Mouse (Mus musculus): ENCODE measurements around the gene Ppfibp1. TPM values are rescaled to one million over a fixed set of nuclear protein-coding genes. Genes with fewer than 3 reads are reported as not detected.

Ppfibp1 gene
- total and polyA plus RNA-seq, 3 experiments, result 1.1 to 8.6 (median 3.3) TPM

DNA sequence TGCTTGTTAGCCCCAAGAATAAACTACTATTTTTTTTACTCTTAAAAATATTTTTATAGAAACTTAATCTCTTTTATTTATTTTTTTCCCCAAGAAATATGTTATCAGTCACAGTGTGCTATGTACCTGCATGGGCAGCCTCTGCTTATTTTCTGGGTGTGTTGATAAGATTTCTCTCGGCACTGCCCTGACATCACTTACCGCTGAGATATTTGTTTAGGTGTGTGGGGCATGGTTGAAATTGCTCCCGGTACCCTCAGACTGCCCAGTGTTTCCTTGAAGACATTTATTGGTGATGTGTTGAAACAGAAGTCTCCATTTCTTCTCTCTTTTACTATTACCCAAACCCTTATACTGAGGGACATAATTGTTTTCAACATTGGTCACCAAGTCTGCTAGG, 136.5 kb downstream of the Ppfibp1 start:
- ATAC-seq (ENCODE audit: extremely low read depth, insufficient number of reproducible peaks, low FRiP score, poor library complexity, severe bottlenecking), result no peak
- TF ChIP-seq GATA2 (IDR thresholded peaks at IDR 0.05; ENCODE audit: borderline replicate concordance, low read depth, low read length) (no peak), TAL1 (conservative IDR thresholded peaks at IDR 0.05; ENCODE audit: low read depth, low read length) (no peak), POLR2AphosphoS5 (IDR thresholded peaks at IDR 0.05; ENCODE audit: insufficient replicate concordance, low read depth, low read length) (no peak), GATA1 (IDR thresholded peaks at IDR 0.05; ENCODE audit: borderline replicate concordance, low read length) (no peak), CTCF (IDR thresholded peaks at IDR 0.05; ENCODE audit: low read depth, low read length) (no peak)
- no peak for DNase-seq (ENCODE audit: low spot score)
- H3K4me3 ChIP-seq (ENCODE audit: low read depth, low read length), result no peak overlapping the region
- H3K9me3 ChIP-seq (replicated peaks), result no peaks in the 10 kb centered on the region
- H3K36me3 ChIP-seq (replicated peaks), result no peaks in the 10 kb centered on the region
- no peaks in the 10 kb centered on the region for H3K4me1 ChIP-seq (ENCODE audit: insufficient read depth, low read depth, low read length)
- no peaks in the 10 kb centered on the region for H3K27me3 ChIP-seq (ENCODE audit: insufficient read depth, low read length)

DNA sequence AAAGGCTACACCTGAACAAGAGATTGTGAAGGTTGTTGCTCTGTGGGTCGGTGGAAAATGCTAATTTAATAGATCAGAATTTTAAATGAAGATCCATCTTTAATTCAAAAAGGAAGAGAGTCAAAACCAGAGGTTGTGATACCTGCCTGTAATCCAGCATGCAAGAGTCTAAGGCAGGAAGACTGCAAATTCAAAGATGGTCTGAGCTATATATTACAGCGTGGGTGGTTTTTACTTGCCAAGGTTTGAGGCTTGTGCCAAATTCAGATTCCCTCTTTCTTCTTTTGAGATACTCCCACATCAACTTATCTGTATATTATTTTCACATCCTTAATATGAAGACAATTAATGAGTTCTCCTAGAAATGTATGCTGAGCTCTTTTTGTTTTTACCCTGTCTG, 140.1 kb downstream of the Ppfibp1 start:
- DNase-seq (ENCODE audit: low spot score), result no peak

GRCm38 (mm10) chr6:147029591-147029990, 141.3 kb downstream of the Ppfibp1 start:
- no peak for DNase-seq (ENCODE audit: low spot score)
- H3K27me3 ChIP-seq (ENCODE audit: insufficient read depth, low read length), result peaks cover 13% of the 10 kb centered on the region
- H3K4me3 ChIP-seq (ENCODE audit: low read depth, low read length), result no peak overlapping the region
- no peaks in the 10 kb centered on the region for H3K36me3 ChIP-seq (replicated peaks)
- no peaks in the 10 kb centered on the region for H3K4me1 ChIP-seq (ENCODE audit: insufficient read depth, low read depth, low read length)
- no peak for ATAC-seq (ENCODE audit: extremely low read depth, insufficient number of reproducible peaks, low FRiP score, poor library complexity, severe bottlenecking)
- TF ChIP-seq TAL1 (conservative IDR thresholded peaks at IDR 0.05; ENCODE audit: low read depth, low read length), result no peak
- TF ChIP-seq GATA2 (IDR thresholded peaks at IDR 0.05; ENCODE audit: borderline replicate concordance, low read depth, low read length), result no peak
- TF ChIP-seq POLR2AphosphoS5 (IDR thresholded peaks at IDR 0.05; ENCODE audit: insufficient replicate concordance, low read depth, low read length), result no peak
- TF ChIP-seq CTCF (IDR thresholded peaks at IDR 0.05; ENCODE audit: low read depth, low read length), result no peak
- no peak for TF ChIP-seq GATA1 (IDR thresholded peaks at IDR 0.05; ENCODE audit: borderline replicate concordance, low read length)
- H3K9me3 ChIP-seq (replicated peaks), result no peaks in the 10 kb centered on the region

More for the DNA sequence above, 140.1 kb downstream of the Ppfibp1 start:
- no peak overlapping the region for H3K4me3 ChIP-seq (ENCODE audit: low read depth, low read length)
- H3K4me1 ChIP-seq (ENCODE audit: insufficient read depth, low read depth, low read length), result no peaks in the 10 kb centered on the region
- no peaks in the 10 kb centered on the region for H3K9me3 ChIP-seq (replicated peaks)
- TF ChIP-seq POLR2AphosphoS5 (IDR thresholded peaks at IDR 0.05; ENCODE audit: insufficient replicate concordance, low read depth, low read length) (no peak), CTCF (IDR thresholded peaks at IDR 0.05; ENCODE audit: low read depth, low read length) (no peak), TAL1 (conservative IDR thresholded peaks at IDR 0.05; ENCODE audit: low read depth, low read length) (no peak), GATA2 (IDR thresholded peaks at IDR 0.05; ENCODE audit: borderline replicate concordance, low read depth, low read length) (no peak), GATA1 (IDR thresholded peaks at IDR 0.05; ENCODE audit: borderline replicate concordance, low read length) (no peak)
- no peak for ATAC-seq (ENCODE audit: extremely low read depth, insufficient number of reproducible peaks, low FRiP score, poor library complexity, severe bottlenecking)
- H3K36me3 ChIP-seq (replicated peaks), result no peaks in the 10 kb centered on the region
- H3K27me3 ChIP-seq (ENCODE audit: insufficient read depth, low read length), result peaks cover 9% of the 10 kb centered on the region

GRCm38 (mm10) chr6:147030096-147030885, 142.0 kb downstream of the Ppfibp1 start:
- no peaks in the 10 kb centered on the region for H3K36me3 ChIP-seq (replicated peaks)
- H3K9me3 ChIP-seq (replicated peaks), result no peaks in the 10 kb centered on the region
- no peaks in the 10 kb centered on the region for H3K4me1 ChIP-seq (ENCODE audit: insufficient read depth, low read depth, low read length)
- DNase-seq (ENCODE audit: low spot score) (no peak), ATAC-seq (ENCODE audit: extremely low read depth, insufficient number of reproducible peaks, low FRiP score, poor library complexity, severe bottlenecking) (no peak)
- TF ChIP-seq GATA1 (IDR thresholded peaks at IDR 0.05; ENCODE audit: borderline replicate concordance, low read length) (no peak), GATA2 (IDR thresholded peaks at IDR 0.05; ENCODE audit: borderline replicate concordance, low read depth, low read length) (no peak), POLR2AphosphoS5 (IDR thresholded peaks at IDR 0.05; ENCODE audit: insufficient replicate concordance, low read depth, low read length) (no peak), TAL1 (conservative IDR thresholded peaks at IDR 0.05; ENCODE audit: low read depth, low read length) (no peak), CTCF (IDR thresholded peaks at IDR 0.05; ENCODE audit: low read depth, low read length) (no peak)
- H3K4me3 ChIP-seq (ENCODE audit: low read depth, low read length), result no peak overlapping the region
- peaks cover 14% of the 10 kb centered on the region for H3K27me3 ChIP-seq (ENCODE audit: insufficient read depth, low read length)

DNA sequence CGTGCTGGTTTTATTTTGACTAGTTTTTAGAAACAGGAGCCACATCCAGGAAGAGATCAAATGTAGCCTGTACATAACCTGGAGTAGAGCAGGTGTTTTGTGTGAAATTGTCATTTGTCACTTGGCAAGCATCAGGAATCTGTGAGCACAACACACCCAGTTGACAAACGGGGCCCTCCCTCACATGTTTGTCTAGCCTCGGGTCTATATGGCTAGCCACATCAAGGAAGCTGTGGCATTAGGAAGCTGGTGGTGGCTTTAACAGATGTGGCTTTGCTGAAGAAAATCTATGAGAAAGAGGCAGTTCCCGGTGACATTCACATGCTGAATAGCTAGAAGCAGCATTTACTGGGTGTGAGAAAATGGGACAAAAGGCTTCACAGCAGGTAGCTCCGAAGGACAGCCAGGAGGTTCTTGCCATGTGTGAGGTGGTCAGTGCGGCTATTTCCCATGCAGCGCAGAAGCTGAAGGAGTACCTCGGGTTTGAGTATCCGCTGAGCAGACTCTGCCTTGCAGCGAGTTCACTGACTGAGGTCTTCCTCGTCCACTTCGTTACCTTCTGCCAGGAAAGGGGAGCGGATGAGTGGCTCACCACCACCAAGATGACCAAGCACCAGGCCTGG, 144.1 kb downstream of the Ppfibp1 start, which contains the start of gene Rep15:
Rep15 (plus strand) TSS at position 282 of the 623 bp plus-strand sequence.
- Histone ChIP-seq H3K36me3 (replicated peaks) (no peaks in the 10 kb centered on the region), H3K4me1 (ENCODE audit: insufficient read depth, low read depth, low read length) (no peaks in the 10 kb centered on the region), H3K9me3 (replicated peaks) (no peaks in the 10 kb centered on the region), H3K27me3 (ENCODE audit: insufficient read depth, low read length) (peaks cover 16% of the 10 kb centered on the region), H3K4me3 (ENCODE audit: low read depth, low read length) (no peak within 1 kb of the TSS)
- no peak for ATAC-seq (ENCODE audit: extremely low read depth, insufficient number of reproducible peaks, low FRiP score, poor library complexity, severe bottlenecking)
- TF ChIP-seq GATA2 (IDR thresholded peaks at IDR 0.05; ENCODE audit: borderline replicate concordance, low read depth, low read length) (no peak), POLR2AphosphoS5 (IDR thresholded peaks at IDR 0.05; ENCODE audit: insufficient replicate concordance, low read depth, low read length) (no peak), GATA1 (IDR thresholded peaks at IDR 0.05; ENCODE audit: borderline replicate concordance, low read length) (no peak)
- no peak for DNase-seq (ENCODE audit: low spot score)

All from G1E (cell line).